Mouse (Mus musculus) neural tube, embryonic 13.5 days (tissue): ENCODE measurements at regions not wholly inside any gene's neighbourhood (a gene's known extent, or its start where the extent isn't known, plus 50 kb on each side); places are given as distances from the start of the nearest gene placed in this dataset.

Experiments used
- ATAC-seq: fragments of 200-750 bp; cut with Nextera tagmentation; 2 replicates; pipeline ENCODE4 v1.8.0; 2017; ENCODE audit warnings: low read depth, mild to moderate bottlenecking, moderate TSS enrichment, moderate library complexity
- H3K27ac ChIP-seq: fragments of 300-500 bp; sonication (generic); replicated peaks from 2 replicates; pipeline ENCODE4 v1.5.1; 2015; ENCODE audit warnings: moderate library complexity, mild to moderate bottlenecking, inconsistent platforms
- H3K27me3 ChIP-seq: fragments of 300-500 bp; sonication (generic); 2 replicates; pipeline ENCODE4 v1.6.1; 2015; ENCODE audit warnings: mild to moderate bottlenecking, inconsistent platforms
- H3K36me3 ChIP-seq: fragments of 300-500 bp; sonication (generic); 2 replicates; pipeline ENCODE4 v1.6.1; 2015; ENCODE audit warnings: mild to moderate bottlenecking, inconsistent platforms
- H3K4me1 ChIP-seq: fragments of 300-500 bp; sonication (generic); replicated peaks from 2 replicates; pipeline ENCODE4 v1.6.1; 2015; ENCODE audit warnings: inconsistent platforms
- H3K4me2 ChIP-seq: fragments of 300-500 bp; sonication (generic); 2 replicates; pipeline ENCODE4 v1.6.1; 2015; ENCODE audit warnings: inconsistent platforms, mild to moderate bottlenecking, moderate library complexity
- H3K4me3 ChIP-seq: fragments of 300-500 bp; sonication (generic); 2 replicates; pipeline ENCODE4 v1.5.1; 2015; ENCODE audit warnings: mild to moderate bottlenecking, inconsistent platforms
- H3K9ac ChIP-seq: fragments of 300-500 bp; sonication (generic); 2 replicates; pipeline ENCODE4 v1.6.1; 2015; ENCODE audit warnings: moderate library complexity, mild to moderate bottlenecking, inconsistent platforms
- H3K9me3 ChIP-seq: fragments of 300-500 bp; sonication (generic); 2 replicates; pipeline ENCODE4 v1.6.1; 2016; ENCODE audit warnings: inconsistent platforms
- WGBS: fragments of 180-500 bp; shearing (Covaris S2); methylation state at CpG from one replicate; pipeline ENCODE4 v1.1.7; 2015; 5-methylcytosine and 5-hydroxymethylcytosine counted together

- WGBS = 80% methylated on average over 5 of the region's 5 CpGs
- Histone ChIP-seq H3K9ac (no peak overlapping the region), H3K27ac (no peak overlapping the region), H3K4me3 (no peak overlapping the region), H3K9me3 (no peaks in the 10 kb centered on the region), H3K4me2 (no peak overlapping the region), H3K36me3 (no peaks in the 10 kb centered on the region), H3K27me3 (no peaks in the 10 kb centered on the region), H3K4me1 (no peaks in the 10 kb centered on the region)
- ATAC-seq = no peak
These were observed 131.5 kb downstream of the En1 start for GRCm38 (mm10) chr1:120733683-120734082.

DNA sequence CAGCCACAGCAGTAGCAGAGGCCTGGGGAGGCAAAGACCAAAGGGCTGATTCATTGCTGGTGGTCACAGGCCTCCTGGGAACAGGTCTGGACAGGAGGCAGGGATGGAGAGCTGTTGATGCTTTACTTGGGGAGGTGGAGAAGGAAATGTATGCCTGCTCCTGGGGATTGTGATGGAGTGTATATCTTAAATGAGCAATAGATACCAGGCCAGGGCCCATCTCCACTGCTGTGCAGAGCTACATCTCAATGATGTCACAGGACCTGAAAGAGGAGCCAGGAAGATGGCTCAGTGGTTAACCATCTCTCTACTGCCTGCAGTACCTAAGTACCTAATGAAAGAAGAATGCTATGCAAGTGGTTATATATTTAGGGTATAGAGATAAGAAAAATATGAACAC, 132.6 kb downstream of the En1 start:
- Histone ChIP-seq H3K27me3 (no peaks in the 10 kb centered on the region), H3K36me3 (no peaks in the 10 kb centered on the region), H3K27ac (no peak overlapping the region), H3K9me3 (no peaks in the 10 kb centered on the region), H3K9ac (no peak overlapping the region), H3K4me1 (no peaks in the 10 kb centered on the region), H3K4me3 (no peak overlapping the region), H3K4me2 (no peak overlapping the region)
- no peak for ATAC-seq

- 68% methylated on average over 6 of the region's 6 CpGs for WGBS
- Histone ChIP-seq H3K4me1 (no peaks in the 10 kb centered on the region), H3K27ac (no peak overlapping the region), H3K9me3 (no peaks in the 10 kb centered on the region), H3K27me3 (no peaks in the 10 kb centered on the region), H3K36me3 (no peaks in the 10 kb centered on the region), H3K9ac (no peak overlapping the region), H3K4me2 (no peak overlapping the region), H3K4me3 (no peak overlapping the region)
- no peak for ATAC-seq
These were observed 137.3 kb downstream of the En1 start for GRCm38 (mm10) chr1:120739499-120739898.

DNA sequence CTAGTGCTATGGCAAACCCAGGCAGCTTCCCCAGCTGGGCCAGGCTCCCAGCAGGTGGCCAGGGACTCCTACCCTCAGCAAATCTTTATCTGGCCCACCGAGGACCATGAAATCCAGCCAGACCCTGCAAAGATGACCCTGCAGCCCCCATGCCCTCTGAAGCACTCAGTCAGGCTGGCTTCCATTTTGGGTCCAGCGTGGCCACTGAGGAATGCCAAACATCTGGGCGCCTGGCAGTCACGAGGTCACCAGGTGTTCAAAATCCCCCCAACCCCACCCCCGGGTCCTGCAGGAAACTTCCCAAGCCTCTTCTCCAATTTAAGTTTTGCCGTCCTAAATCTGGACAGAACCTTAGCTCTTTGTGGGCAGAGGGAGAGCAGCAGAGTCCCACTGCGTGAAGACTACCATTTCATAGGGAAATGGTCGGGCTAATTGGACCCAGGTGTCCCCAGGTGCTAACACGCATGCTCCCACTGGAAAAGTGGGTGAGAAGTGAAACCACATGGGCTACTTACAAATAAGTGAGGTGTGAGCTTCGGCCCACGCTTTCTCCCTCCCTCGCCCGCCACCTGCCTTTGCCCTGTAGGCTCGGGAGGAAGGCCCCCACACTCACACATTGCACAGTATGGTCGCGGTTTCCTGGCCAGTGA, 139.0 kb downstream of the En1 start:
- no peaks in the 10 kb centered on the region for H3K36me3 ChIP-seq
- H3K4me3 ChIP-seq = no peak overlapping the region
- no peak overlapping the region for H3K9ac ChIP-seq
- H3K27ac ChIP-seq = no peak overlapping the region
- ATAC-seq = no peak
- H3K27me3 ChIP-seq = no peaks in the 10 kb centered on the region
- H3K9me3 ChIP-seq = no peaks in the 10 kb centered on the region
- H3K4me1 ChIP-seq = no peaks in the 10 kb centered on the region
- WGBS = 82% methylated on average over 16 of the region's 16 CpGs
- no peak overlapping the region for H3K4me2 ChIP-seq

- no peaks in the 10 kb centered on the region for H3K4me1 ChIP-seq
- H3K4me3 ChIP-seq = no peak overlapping the region
- no peaks in the 10 kb centered on the region for H3K9me3 ChIP-seq
- H3K27me3 ChIP-seq = no peaks in the 10 kb centered on the region
- 85% methylated on average over 6 of the region's 6 CpGs for WGBS
- no peak overlapping the region for H3K9ac ChIP-seq
- no peaks in the 10 kb centered on the region for H3K36me3 ChIP-seq
- no peak for ATAC-seq
- H3K4me2 ChIP-seq = no peak overlapping the region
- H3K27ac ChIP-seq = no peak overlapping the region
These were observed 146.7 kb downstream of the En1 start for GRCm38 (mm10) chr1:120748963-120749362.

DNA sequence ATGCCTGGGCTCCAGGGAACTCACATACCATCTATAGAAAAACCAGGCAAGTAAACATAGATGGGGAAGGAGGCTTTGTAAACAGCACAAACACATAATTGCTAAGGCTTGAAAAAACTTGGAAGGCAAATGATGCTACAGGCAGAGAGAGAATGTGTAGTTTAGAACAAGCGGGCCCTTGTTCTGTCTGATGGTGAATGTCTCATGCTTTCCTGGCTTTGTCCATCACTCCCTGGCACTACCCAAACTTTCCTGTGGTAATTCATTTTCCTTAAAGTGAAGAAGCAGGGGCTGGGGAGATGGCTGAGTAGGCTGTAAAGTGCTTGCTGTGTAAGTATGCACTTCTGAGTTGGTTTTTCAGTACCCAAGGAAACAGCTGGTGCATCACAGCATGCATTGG, 151.2 kb downstream of the En1 start:
- Histone ChIP-seq H3K27me3 (no peaks in the 10 kb centered on the region), H3K4me2 (no peak overlapping the region), H3K4me3 (no peak overlapping the region), H3K9ac (no peak overlapping the region), H3K27ac (no peak overlapping the region), H3K4me1 (no peaks in the 10 kb centered on the region), H3K36me3 (no peaks in the 10 kb centered on the region), H3K9me3 (no peaks in the 10 kb centered on the region)
- ATAC-seq = no peak
- WGBS = 93% methylated on average over 1 of the region's 1 CpGs

DNA sequence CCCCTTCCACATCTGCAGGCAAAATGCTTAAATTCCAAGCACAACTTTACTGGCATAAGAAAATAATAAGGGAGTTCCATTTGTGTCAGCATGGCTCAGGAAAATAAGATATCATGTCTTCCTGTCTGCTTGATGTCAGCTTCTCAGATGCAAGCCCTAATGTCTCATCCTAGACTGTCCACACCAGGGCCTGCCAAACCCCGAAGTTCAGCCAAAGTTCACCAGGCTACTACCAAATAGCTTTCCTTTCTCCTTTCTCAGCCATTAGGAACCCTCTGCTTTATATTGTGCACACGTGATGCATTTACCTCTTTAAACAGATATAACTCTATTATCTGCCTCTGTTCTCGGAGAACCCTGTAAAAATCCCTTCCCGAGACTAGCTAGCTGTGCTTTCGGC, 152.1 kb downstream of the En1 start:
- ATAC-seq = no peak
- WGBS = 83% methylated on average over 5 of the region's 5 CpGs
- Histone ChIP-seq H3K4me1 (no peaks in the 10 kb centered on the region), H3K9ac (no peak overlapping the region), H3K4me2 (no peak overlapping the region), H3K9me3 (no peaks in the 10 kb centered on the region), H3K36me3 (no peaks in the 10 kb centered on the region), H3K27ac (no peak overlapping the region), H3K27me3 (no peaks in the 10 kb centered on the region), H3K4me3 (no peak overlapping the region)

GRCm38 (mm10) chr1:120757283-120757821, 155.1 kb downstream of the En1 start:
- 67% methylated on average over 9 of the region's 9 CpGs for WGBS
- Histone ChIP-seq H3K27me3 (no peaks in the 10 kb centered on the region), H3K4me3 (no peak overlapping the region), H3K36me3 (no peaks in the 10 kb centered on the region), H3K4me2 (no peak overlapping the region), H3K4me1 (no peaks in the 10 kb centered on the region), H3K9ac (no peak overlapping the region), H3K9me3 (no peaks in the 10 kb centered on the region), H3K27ac (no peak overlapping the region)
- ATAC-seq = no peak

DNA sequence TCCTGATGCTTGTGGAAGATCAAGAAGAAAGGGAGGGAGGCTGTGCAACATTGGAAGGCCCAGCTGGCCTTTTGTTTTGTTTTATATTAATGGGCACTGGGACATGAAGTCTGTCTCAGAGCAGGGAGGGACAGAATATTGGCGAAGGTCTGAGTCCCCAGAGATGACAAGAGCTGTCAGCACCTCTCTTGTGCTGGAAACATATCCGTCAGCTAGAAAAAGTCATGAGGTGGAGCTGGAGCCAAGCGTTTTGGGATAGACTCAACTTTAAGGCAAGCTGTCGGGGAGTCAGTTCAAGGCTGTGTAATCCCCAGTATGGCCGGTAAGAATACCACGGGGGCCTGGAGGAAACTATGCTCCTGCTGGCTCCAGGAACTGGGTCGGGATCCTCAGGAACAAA, 156.0 kb downstream of the En1 start:
- Histone ChIP-seq H3K27me3 (no peaks in the 10 kb centered on the region), H3K9me3 (no peaks in the 10 kb centered on the region), H3K27ac (no peak overlapping the region), H3K4me2 (no peak overlapping the region), H3K4me1 (no peaks in the 10 kb centered on the region), H3K9ac (no peak overlapping the region), H3K36me3 (no peaks in the 10 kb centered on the region), H3K4me3 (no peak overlapping the region)
- ATAC-seq = no peak
- 73% methylated on average over 7 of the region's 7 CpGs for WGBS

DNA sequence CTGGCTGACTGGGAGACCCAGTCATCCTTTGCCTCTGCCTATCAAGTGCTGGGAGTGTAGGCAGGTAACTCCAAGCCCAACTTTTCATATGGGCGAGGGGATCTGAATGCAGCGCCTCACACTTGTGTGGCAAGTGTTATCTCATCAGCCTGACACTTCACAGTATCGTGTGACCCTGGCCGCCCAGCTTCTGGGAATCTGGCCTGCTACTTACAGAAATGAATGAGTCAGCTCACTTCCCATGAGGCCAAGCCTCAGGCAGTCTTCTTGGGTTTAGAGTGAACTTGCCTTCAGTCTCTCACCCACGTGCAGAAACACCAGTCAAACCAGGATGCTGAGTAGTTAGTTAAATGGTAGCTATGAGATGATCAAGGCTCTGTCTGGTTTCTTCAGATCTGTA, 156.5 kb downstream of the En1 start:
- no peak overlapping the region for H3K9ac ChIP-seq
- no peaks in the 10 kb centered on the region for H3K27me3 ChIP-seq
- H3K4me3 ChIP-seq = no peak overlapping the region
- H3K4me1 ChIP-seq = no peaks in the 10 kb centered on the region
- 83% methylated on average over 5 of the region's 5 CpGs for WGBS
- H3K36me3 ChIP-seq = no peaks in the 10 kb centered on the region
- no peak for ATAC-seq
- no peak overlapping the region for H3K27ac ChIP-seq
- H3K4me2 ChIP-seq = no peak overlapping the region
- no peaks in the 10 kb centered on the region for H3K9me3 ChIP-seq

GRCm38 (mm10) chr1:120759380-120759779, 157.2 kb downstream of the En1 start:
- Histone ChIP-seq H3K9ac (no peak overlapping the region), H3K4me2 (no peak overlapping the region), H3K27me3 (no peaks in the 10 kb centered on the region), H3K9me3 (no peaks in the 10 kb centered on the region), H3K27ac (no peak overlapping the region), H3K36me3 (no peaks in the 10 kb centered on the region), H3K4me1 (no peaks in the 10 kb centered on the region), H3K4me3 (no peak overlapping the region)
- no peak for ATAC-seq
- 71% methylated on average over 3 of the region's 3 CpGs for WGBS

DNA sequence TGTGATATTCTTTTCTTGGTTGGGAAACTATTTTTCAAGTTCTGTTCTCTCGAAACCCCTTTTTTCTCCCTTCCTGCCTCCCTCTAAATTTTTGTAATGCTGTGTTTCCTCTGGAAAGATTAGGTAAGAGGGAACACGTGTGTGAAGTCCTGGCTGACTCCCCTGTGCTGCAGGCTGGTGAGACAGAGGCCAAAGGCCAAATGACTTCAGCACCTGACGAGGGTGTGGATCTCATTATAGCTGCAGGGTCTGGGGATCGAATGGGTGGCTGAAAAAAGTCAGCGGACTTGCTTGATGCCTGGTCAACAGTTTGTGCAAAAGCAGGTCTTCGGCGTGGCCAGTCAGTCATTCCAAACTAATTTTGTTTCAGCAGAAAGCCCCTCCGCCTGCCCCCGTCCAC, 159.1 kb downstream of the En1 start:
- no peak overlapping the region for H3K27ac ChIP-seq
- H3K4me2 ChIP-seq = no peak overlapping the region
- H3K36me3 ChIP-seq = no peaks in the 10 kb centered on the region
- H3K9me3 ChIP-seq = no peaks in the 10 kb centered on the region
- no peaks in the 10 kb centered on the region for H3K27me3 ChIP-seq
- 69% methylated on average over 9 of the region's 9 CpGs for WGBS
- no peaks in the 10 kb centered on the region for H3K4me1 ChIP-seq
- H3K4me3 ChIP-seq = no peak overlapping the region
- no peak overlapping the region for H3K9ac ChIP-seq
- ATAC-seq = no peak

DNA sequence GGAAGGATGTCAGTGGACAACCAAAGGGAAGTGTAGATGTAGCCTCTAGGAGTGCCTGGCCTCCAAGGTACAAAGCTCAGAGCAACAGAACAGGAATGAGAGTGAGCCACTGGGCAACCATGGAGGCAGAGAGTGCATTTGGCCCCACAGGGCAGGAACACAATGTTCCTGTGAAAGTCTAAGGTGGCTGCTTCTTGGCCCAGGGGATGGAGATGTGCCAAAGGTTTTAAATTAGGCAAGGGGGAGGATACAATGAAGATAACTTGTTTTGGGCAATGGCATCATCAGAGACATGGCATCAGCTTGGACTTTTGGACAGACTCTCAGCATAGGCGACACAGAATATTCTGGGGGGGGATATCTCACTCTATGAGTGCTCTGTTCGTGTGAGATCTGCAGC, 160.3 kb downstream of the En1 start:
- Histone ChIP-seq H3K36me3 (no peaks in the 10 kb centered on the region), H3K9me3 (no peaks in the 10 kb centered on the region), H3K27ac (no peak overlapping the region), H3K4me3 (no peak overlapping the region), H3K4me1 (no peaks in the 10 kb centered on the region), H3K4me2 (no peak overlapping the region), H3K9ac (no peak overlapping the region), H3K27me3 (no peaks in the 10 kb centered on the region)
- WGBS = 87% methylated on average over 2 of the region's 2 CpGs
- no peak for ATAC-seq
